Mouse (Mus musculus) heart, adult 2 months (tissue): ENCODE results near the gene Gm3409.
"Not testable (repeated sequence)": the region's sequence is repeated elsewhere in the genome, so short reads cannot be mapped to it uniquely, and the experiment has no call there.

ENCODE experiments used
- EP300 ChIP-seq: fragments of 200-500 bp; IDR thresholded peaks from 2 replicates; pipeline ENCODE4 v1.6.1; 2011; ENCODE audit warnings: low read depth, low read length, control low read depth; ENCODE audit not compliant: insufficient read depth
- POLR2A ChIP-seq: fragments of 200-500 bp; IDR thresholded peaks from 2 replicates; pipeline ENCODE4 v1.6.1; 2011; ENCODE audit warnings: mild to moderate bottlenecking, low read depth, low read length, control low read depth; ENCODE audit not compliant: insufficient read depth

DNA sequence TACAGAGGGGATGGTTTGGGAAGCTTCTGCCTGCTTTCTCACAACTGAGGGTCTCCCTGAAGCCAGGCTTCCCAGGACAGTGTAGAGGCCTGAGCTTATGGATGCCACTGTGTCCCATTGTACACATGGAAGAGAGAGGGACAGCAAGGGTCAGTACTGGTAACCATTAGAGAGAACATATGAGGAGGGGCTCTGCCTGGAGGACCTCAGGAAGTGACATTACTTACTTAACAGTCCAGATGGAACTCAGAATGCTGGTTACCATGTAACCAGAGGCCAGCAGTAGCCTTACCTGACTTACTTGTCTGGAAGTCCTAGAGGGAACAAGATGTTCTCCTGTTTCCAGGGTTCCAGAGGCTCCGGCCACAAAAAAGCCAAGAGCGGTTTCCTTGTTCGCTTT lies 18.4 kb downstream of the Gm3409 start, which contains the start of gene Gm3415:
- TF ChIP-seq EP300, POLR2A: not testable (repeated sequence)
